Mouse (Mus musculus) embryonic facial prominence, embryonic 11.5 days (tissue): Measurements from ENCODE around the gene Trpc4ap. TPM values are rescaled to one million over a fixed set of nuclear protein-coding genes. Genes with fewer than 3 reads are reported as not detected.
A peak's percentile ranks its signal among the peaks of the same experiment; 100 is the strongest.

Source experiments
- ATAC-seq: fragments of 200-750 bp; cut with Nextera tagmentation; replicated peaks from 2 replicates; pipeline ENCODE4 v1.8.0; 2017; ENCODE audit warnings: low read depth; ENCODE audit not compliant: insufficient number of reproducible peaks, low FRiP score, low TSS enrichment
- DNase-seq: peaks from one replicate; pipeline ENCODE4 v3.0.0-alpha.2; 2015; ENCODE audit warnings: low spot score
- H3K27ac ChIP-seq: fragments of 300-500 bp; sonication (generic); replicated peaks from 2 replicates; pipeline ENCODE4 v1.5.1; 2014; ENCODE audit warnings: mild to moderate bottlenecking, low read depth, low read length, control low read depth
- H3K27me3 ChIP-seq: fragments of 300-500 bp; sonication (generic); 2 replicates; pipeline ENCODE4 v1.6.1; 2014; ENCODE audit warnings: mild to moderate bottlenecking, low read length, moderate library complexity, mixed read lengths; ENCODE audit not compliant: control insufficient read depth, insufficient read depth
- H3K36me3 ChIP-seq: fragments of 300-500 bp; sonication (generic); replicated peaks from 2 replicates; pipeline ENCODE4 v1.6.1; 2014; ENCODE audit warnings: low read depth, mild to moderate bottlenecking, low read length, moderate library complexity, mixed read lengths; ENCODE audit not compliant: control insufficient read depth, insufficient read depth
- H3K4me1 ChIP-seq: fragments of 300-500 bp; sonication (generic); 2 replicates; pipeline ENCODE4 v1.6.1; 2014; ENCODE audit warnings: low read length, mixed read lengths; ENCODE audit not compliant: control insufficient read depth, insufficient read depth
- H3K4me2 ChIP-seq: fragments of 300-500 bp; sonication (generic); 2 replicates; pipeline ENCODE4 v1.6.1; 2014; ENCODE audit warnings: low read depth, mild to moderate bottlenecking, control low read depth, low read length, moderate library complexity
- H3K4me3 ChIP-seq: fragments of 300-500 bp; sonication (generic); 2 replicates; pipeline ENCODE4 v1.5.1; 2014; ENCODE audit warnings: low read depth, low read length, control low read depth
- H3K9ac ChIP-seq: fragments of 300-500 bp; sonication (generic); replicated peaks from 2 replicates; pipeline ENCODE4 v1.6.1; 2014; ENCODE audit warnings: mild to moderate bottlenecking, control low read depth, low read length
- H3K9me3 ChIP-seq: fragments of 300-500 bp; sonication (generic); replicated peaks from 2 replicates; pipeline ENCODE4 v1.6.1; 2016; ENCODE audit warnings: mild to moderate bottlenecking, low read length, inconsistent platforms, mixed read lengths; ENCODE audit not compliant: control insufficient read depth
- WGBS: fragments of 180-500 bp; shearing (Covaris S2); extraction: QIAGEN DNeasy Blood & Tissue Kit; methylation state at CpG from one replicate; pipeline ENCODE4 v1.1.7; 2014; 5-methylcytosine and 5-hydroxymethylcytosine counted together
- polyA plus RNA-seq: library from polyadenylated mRNA; unstranded; fragments of >200 nt; fragmentation: Nextera tagmentation; extraction: Ambion mirVana; gene quantifications from 2 replicates; pipeline ENCODE4 v1.2.1, GENCODE M21; 2014

The Trpc4ap gene
- polyA plus RNA-seq, 1 experiment from 2014 or later, result 143 TPM

DNA sequence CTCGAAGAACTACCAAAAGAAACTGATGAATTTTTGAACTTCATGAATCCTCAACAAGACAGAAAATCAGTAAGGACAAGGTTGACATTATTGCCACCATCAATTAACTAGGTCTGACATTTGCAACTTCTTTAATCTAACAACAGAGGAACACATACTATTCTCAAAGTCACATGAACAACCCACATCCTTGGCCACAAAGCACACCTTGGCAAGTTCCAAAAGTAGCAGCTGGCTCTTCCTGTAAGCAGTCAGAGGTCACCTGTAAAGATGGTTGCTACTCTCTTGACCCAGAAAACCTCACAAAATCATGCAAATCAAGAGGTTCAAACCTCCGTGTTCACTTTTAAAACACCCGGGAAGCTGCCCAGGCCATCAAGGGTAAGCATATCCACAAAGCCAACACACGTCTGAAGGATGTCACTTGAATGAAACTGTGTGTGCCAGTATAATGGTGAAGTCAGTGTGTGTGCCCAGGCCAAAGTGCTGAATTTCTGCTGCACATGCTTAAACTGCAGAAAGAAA, 12.5 kb downstream of the Trpc4ap start:
- no peak overlapping the region for H3K4me2 ChIP-seq
- DNase-seq, result no peak
- 87% methylated on average over 4 of the region's 4 CpGs for WGBS

GRCm38 (mm10) chr2:155675118-155675517, 17.1 kb downstream of the Trpc4ap start:
- Histone ChIP-seq H3K9me3 (no peaks in the 10 kb centered on the region), H3K36me3 (peaks cover 6% of the 10 kb centered on the region), H3K27me3 (no peaks in the 10 kb centered on the region), H3K9ac (no peak overlapping the region), H3K27ac (no peak overlapping the region), H3K4me1 (no peaks in the 10 kb centered on the region), H3K4me3 (no peak overlapping the region), H3K4me2 (no peak overlapping the region)
- 76% methylated on average over 4 of the region's 4 CpGs for WGBS
- no peak for DNase-seq
- ATAC-seq, result no peak

More for the DNA sequence above, 12.5 kb downstream of the Trpc4ap start:
- no peak for ATAC-seq
- Histone ChIP-seq H3K4me1 (no peaks in the 10 kb centered on the region), H3K9me3 (no peaks in the 10 kb centered on the region), H3K27me3 (no peaks in the 10 kb centered on the region), H3K27ac (no peak overlapping the region), H3K9ac (no peak overlapping the region), H3K36me3 (no peaks in the 10 kb centered on the region), H3K4me3 (no peak overlapping the region)

GRCm38 (mm10) chr2:155673546-155673945, 18.6 kb downstream of the Trpc4ap start:
- Histone ChIP-seq H3K4me3 (no peak overlapping the region), H3K4me2 (no peak overlapping the region), H3K27me3 (no peaks in the 10 kb centered on the region), H3K4me1 (no peaks in the 10 kb centered on the region), H3K9me3 (no peaks in the 10 kb centered on the region), H3K27ac (no peak overlapping the region), H3K36me3 (peaks cover 6% of the 10 kb centered on the region), H3K9ac (no peak overlapping the region)
- DNase-seq, result peak; percentile 67
- no peak for ATAC-seq
- WGBS, result 31% methylated on average over 2 of the region's 2 CpGs

DNA sequence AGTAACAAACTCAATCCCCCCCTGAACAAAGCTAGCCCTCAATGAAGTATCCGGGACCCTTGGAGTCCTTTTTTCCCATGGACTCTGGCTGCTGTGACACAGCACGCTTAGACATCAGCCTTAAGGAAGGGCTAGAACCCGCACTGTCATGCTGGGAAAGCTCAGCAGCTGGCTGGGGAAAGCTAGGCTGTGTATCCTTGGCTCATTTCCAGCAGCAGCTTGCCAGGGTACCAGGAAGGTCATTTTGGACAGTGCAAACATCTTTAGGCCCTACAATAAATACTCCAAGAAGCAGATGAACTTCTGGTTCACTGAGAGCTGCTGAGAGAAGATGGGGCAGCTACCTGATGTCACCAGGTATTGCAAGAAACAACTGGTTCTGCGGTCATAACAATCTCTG, 20.9 kb downstream of the Trpc4ap start:
- no peak overlapping the region for H3K4me2 ChIP-seq
- 92% methylated on average over 4 of the region's 4 CpGs for WGBS
- no peaks in the 10 kb centered on the region for H3K9me3 ChIP-seq
- H3K4me3 ChIP-seq, result no peak overlapping the region
- ATAC-seq (no peak), DNase-seq (no peak)
- H3K36me3 ChIP-seq, result peaks cover 6% of the 10 kb centered on the region
- no peaks in the 10 kb centered on the region for H3K27me3 ChIP-seq
- H3K9ac ChIP-seq, result no peak overlapping the region
- no peak overlapping the region for H3K27ac ChIP-seq
- no peaks in the 10 kb centered on the region for H3K4me1 ChIP-seq

GRCm38 (mm10) chr2:155668461-155668860, 23.7 kb downstream of the Trpc4ap start:
- H3K27ac ChIP-seq, result no peak overlapping the region
- H3K4me2 ChIP-seq, result no peak overlapping the region
- 85% methylated on average over 4 of the region's 4 CpGs for WGBS
- no peaks in the 10 kb centered on the region for H3K9me3 ChIP-seq
- no peaks in the 10 kb centered on the region for H3K27me3 ChIP-seq
- H3K4me3 ChIP-seq, result no peak overlapping the region
- peaks cover 8% of the 10 kb centered on the region for H3K36me3 ChIP-seq
- no peaks in the 10 kb centered on the region for H3K4me1 ChIP-seq
- no peak overlapping the region for H3K9ac ChIP-seq
- peak; percentile 54 for DNase-seq
- no peak for ATAC-seq

- no peaks in the 10 kb centered on the region for H3K4me1 ChIP-seq
- H3K9ac ChIP-seq, result no peak overlapping the region
- ATAC-seq, result no peak
- WGBS, result 96% methylated on average over 8 of the region's 8 CpGs
- H3K4me2 ChIP-seq, result no peak overlapping the region
- H3K27ac ChIP-seq, result no peak overlapping the region
- H3K36me3 ChIP-seq, result peaks cover 8% of the 10 kb centered on the region
- H3K4me3 ChIP-seq, result no peak overlapping the region
- H3K27me3 ChIP-seq, result no peaks in the 10 kb centered on the region
- H3K9me3 ChIP-seq, result no peaks in the 10 kb centered on the region
- DNase-seq, result no peak
Observed at GRCm38 (mm10) chr2:155667881-155668280, 24.3 kb downstream of the Trpc4ap start.

- H3K9ac ChIP-seq, result no peak overlapping the region
- ATAC-seq (no peak), DNase-seq (no peak)
- H3K9me3 ChIP-seq, result no peaks in the 10 kb centered on the region
- H3K36me3 ChIP-seq, result peaks cover 2% of the 10 kb centered on the region; the same call in 1 of the 2 replicates
- no peak overlapping the region for H3K27ac ChIP-seq
- no peaks in the 10 kb centered on the region for H3K4me1 ChIP-seq
- no peaks in the 10 kb centered on the region for H3K27me3 ChIP-seq
- H3K4me3 ChIP-seq, result no peak overlapping the region
- no peak overlapping the region for H3K4me2 ChIP-seq
- 89% methylated on average over 6 of the region's 6 CpGs for whole genome bisulfite sequencing
Observed at GRCm38 (mm10) chr2:155663910-155664460, 28.2 kb downstream of the Trpc4ap start.

GRCm38 (mm10) chr2:155663097-155663496, 29.1 kb downstream of the Trpc4ap start:
- Histone ChIP-seq H3K9me3 (no peaks in the 10 kb centered on the region), H3K4me2 (no peak overlapping the region), H3K4me1 (no peaks in the 10 kb centered on the region), H3K27me3 (no peaks in the 10 kb centered on the region), H3K4me3 (no peak overlapping the region), H3K9ac (no peak overlapping the region), H3K27ac (no peak overlapping the region), H3K36me3 (peaks cover 2% of the 10 kb centered on the region)
- no peak for ATAC-seq
- 30% methylated on average over 5 of the region's 5 CpGs for whole genome bisulfite sequencing
- peak; percentile 82 for DNase-seq
